Mouse (Mus musculus) brain, embryonic 14.5 days (tissue): ENCODE results near the gene Uevld.

ENCODE experiments used
- CTCF ChIP-seq: fragments of 200-500 bp; IDR thresholded peaks from 2 replicates; pipeline ENCODE4 v1.5.1; 2012; ENCODE audit warnings: inconsistent platforms, mild to moderate bottlenecking, moderate library complexity, borderline replicate concordance; ENCODE audit not compliant: insufficient read depth, insufficient read length; ENCODE audit errors: extremely low read depth
- POLR2A ChIP-seq: fragments of 200-500 bp; IDR thresholded peaks from 2 replicates; pipeline ENCODE4 v1.6.1; 2012; ENCODE audit warnings: mild to moderate bottlenecking, inconsistent platforms, borderline replicate concordance; ENCODE audit not compliant: poor library complexity, insufficient read depth, insufficient read length, severe bottlenecking; ENCODE audit errors: extremely low read depth

DNA sequence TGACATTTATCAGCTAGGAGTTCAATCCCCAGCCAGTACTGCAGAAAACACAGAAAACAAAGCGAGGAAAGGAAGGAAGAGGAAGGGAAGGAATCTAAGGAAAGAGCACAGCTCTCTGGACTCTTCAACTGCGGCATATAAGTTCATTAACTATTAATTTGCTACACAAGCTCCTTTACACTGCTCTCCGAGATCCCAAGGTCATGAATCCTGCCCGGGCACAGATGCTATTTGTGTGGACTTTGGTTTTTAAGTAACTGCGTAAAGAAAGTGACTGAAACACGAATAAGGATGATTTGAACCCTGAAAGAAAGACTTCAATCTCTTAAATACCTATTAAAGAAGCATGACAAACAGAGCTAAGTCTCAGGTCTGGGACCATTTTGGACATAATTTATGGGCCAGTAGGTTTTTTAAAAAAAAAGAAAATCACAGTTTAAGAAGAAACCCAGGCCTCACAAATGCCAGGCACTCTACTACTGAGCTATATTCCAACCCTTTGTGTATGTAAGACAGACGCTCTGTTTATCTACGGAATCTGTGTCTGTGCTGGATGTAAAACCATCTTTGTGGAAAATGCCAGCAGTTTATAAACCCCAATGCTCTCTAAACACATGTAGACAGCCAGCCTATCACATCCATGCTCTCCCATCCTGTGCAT is 41.8 kb upstream of the Uevld start:
- TF ChIP-seq CTCF = no peak
- TF ChIP-seq POLR2A = no peak
